Mouse (Mus musculus) hindbrain, embryonic 16.5 days (tissue): ENCODE data around the gene Tpsg1. TPM values are rescaled to one million over a fixed set of nuclear protein-coding genes. Genes with fewer than 3 reads are reported as not detected.

Source experiments
- ATAC-seq: fragments of 200-750 bp; cut with Nextera tagmentation; 2 replicates; pipeline ENCODE4 v1.8.0; 2017; ENCODE audit warnings: moderate TSS enrichment, moderate library complexity
- H3K27ac ChIP-seq: fragments of 300-500 bp; sonication (generic); 2 replicates; pipeline ENCODE4 v1.5.1; 2014; ENCODE audit warnings: low read depth, mild to moderate bottlenecking, control low read depth, low read length, moderate library complexity
- H3K27me3 ChIP-seq: fragments of 300-500 bp; sonication (generic); replicated peaks from 2 replicates; pipeline ENCODE4 v1.6.1; 2014; ENCODE audit warnings: low read length; ENCODE audit not compliant: control insufficient read depth, insufficient read depth
- H3K36me3 ChIP-seq: fragments of 300-500 bp; sonication (generic); 2 replicates; pipeline ENCODE4 v1.6.1; 2014; ENCODE audit warnings: mild to moderate bottlenecking, low read length, moderate library complexity, mixed read lengths; ENCODE audit not compliant: control insufficient read depth, insufficient read depth
- H3K4me1 ChIP-seq: fragments of 300-500 bp; sonication (generic); 2 replicates; pipeline ENCODE4 v1.6.1; 2014; ENCODE audit warnings: low read depth, low read length; ENCODE audit not compliant: control insufficient read depth, insufficient read depth
- H3K4me2 ChIP-seq: fragments of 300-500 bp; sonication (generic); 2 replicates; pipeline ENCODE4 v1.6.1; 2014; ENCODE audit warnings: mild to moderate bottlenecking, low read length, control low read depth, moderate library complexity
- H3K4me3 ChIP-seq: fragments of 300-500 bp; sonication (generic); 2 replicates; pipeline ENCODE4 v1.5.1; 2014; ENCODE audit warnings: mild to moderate bottlenecking, low read length, control low read depth, moderate library complexity
- H3K9ac ChIP-seq: fragments of 300-500 bp; sonication (generic); 2 replicates; pipeline ENCODE4 v1.6.1; 2014; ENCODE audit warnings: low read depth, mild to moderate bottlenecking, control low read depth, low read length, moderate library complexity
- H3K9me3 ChIP-seq: fragments of 300-500 bp; sonication (generic); 2 replicates; pipeline ENCODE4 v1.6.1; 2014; ENCODE audit warnings: mild to moderate bottlenecking, low read length, moderate library complexity; ENCODE audit not compliant: control insufficient read depth
- WGBS: fragments of 180-500 bp; shearing (Covaris S2); extraction: QIAGEN DNeasy Blood & Tissue Kit; methylation state at CpG from one replicate; pipeline ENCODE4 v1.1.7; 2014; 5-methylcytosine and 5-hydroxymethylcytosine counted together
- polyA plus RNA-seq: library from polyadenylated mRNA; unstranded; fragments of >200 nt; fragmentation: Nextera tagmentation; extraction: Ambion mirVana; gene quantifications from 2 replicates; pipeline ENCODE4 v1.2.1, GENCODE M21; 2015

Tpsg1 gene
- polyA plus RNA-seq, 1 experiment from 2014 or later: 0.43 TPM

DNA sequence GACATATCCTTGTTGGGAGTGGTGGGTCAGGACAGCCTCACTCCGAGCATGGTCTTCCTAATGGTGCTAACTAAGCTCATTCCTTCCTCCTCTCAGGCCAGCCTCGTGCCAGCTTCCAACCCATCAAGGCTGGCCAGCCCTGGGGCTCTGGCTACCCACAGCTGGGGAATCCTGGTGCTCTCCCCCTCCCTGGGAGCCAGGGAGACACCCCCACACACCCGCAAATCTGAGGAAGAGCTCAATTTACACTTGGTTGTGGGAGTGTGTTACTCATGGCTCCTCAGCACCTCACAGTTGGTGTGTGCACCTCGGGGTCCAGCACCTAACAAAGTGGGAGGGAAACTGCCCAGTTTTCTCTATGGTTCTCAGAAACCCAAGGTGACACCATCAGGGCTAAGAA is 42.2 kb downstream of the Tpsg1 start:
- no peaks in the 10 kb centered on the region for H3K9me3 ChIP-seq
- no peaks in the 10 kb centered on the region for H3K27me3 ChIP-seq
- no peak overlapping the region for H3K4me3 ChIP-seq
- H3K9ac ChIP-seq: no peak overlapping the region
- H3K4me1 ChIP-seq: peaks cover 52% of the 10 kb centered on the region
- no peaks in the 10 kb centered on the region for H3K36me3 ChIP-seq
- no peak for ATAC-seq
- H3K4me2 ChIP-seq: no peak overlapping the region
- no peak overlapping the region; the same call in 1 of the 2 replicates for H3K27ac ChIP-seq
- WGBS: 59% methylated on average over 4 of the region's 4 CpGs

DNA sequence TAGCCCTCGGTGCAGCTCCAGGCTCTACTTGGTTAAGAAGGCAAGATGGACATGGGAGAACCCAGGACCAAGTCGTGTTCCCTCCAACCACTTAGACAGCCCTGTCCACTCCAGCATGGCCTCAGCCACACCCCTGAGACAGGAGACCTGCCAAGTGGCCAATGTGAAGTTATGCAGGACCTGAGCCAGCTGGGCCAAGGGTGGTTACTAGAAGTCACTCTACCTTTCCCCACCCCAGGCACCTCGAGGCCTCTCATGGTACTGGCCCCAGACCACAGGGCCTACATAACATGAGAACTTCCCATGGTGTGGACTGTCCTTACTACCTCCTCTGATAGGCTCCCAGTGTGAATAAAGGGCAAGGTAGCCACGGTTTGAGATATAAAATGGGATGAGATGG is 45.1 kb downstream of the Tpsg1 start:
- WGBS: 76% methylated on average over 4 of the region's 4 CpGs
- peaks cover 56% of the 10 kb centered on the region for H3K4me1 ChIP-seq
- ATAC-seq: no peak

DNA sequence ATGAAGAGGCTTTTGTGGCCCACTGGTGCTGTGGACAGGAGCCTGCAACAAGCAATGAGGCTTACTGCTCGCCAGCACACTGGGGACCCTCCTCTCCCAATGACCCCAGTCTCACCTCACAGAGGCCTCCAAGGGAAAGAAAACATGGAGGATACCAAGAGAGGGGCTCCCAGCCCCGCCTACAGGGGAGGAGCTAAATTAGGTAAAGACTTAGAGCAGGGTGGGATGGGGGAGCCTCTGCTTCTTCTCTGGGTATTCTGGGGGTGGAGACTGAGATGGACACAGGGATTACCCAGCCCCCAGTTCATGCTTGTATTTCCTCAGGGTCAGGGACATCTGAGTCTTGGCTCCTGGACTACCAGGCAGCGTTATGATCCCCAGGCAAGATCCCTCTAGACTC is 45.8 kb downstream of the Tpsg1 start:
- Histone ChIP-seq H3K36me3 (no peaks in the 10 kb centered on the region), H3K9me3 (no peaks in the 10 kb centered on the region), H3K27ac (peak overlapping the region; percentile 39; the same call in 1 of the 2 replicates), H3K4me3 (no peak overlapping the region), H3K9ac (no peak overlapping the region), H3K4me2 (no peak overlapping the region), H3K4me1 (peaks cover 55% of the 10 kb centered on the region), H3K27me3 (no peaks in the 10 kb centered on the region)
- ATAC-seq: no peak
- WGBS: 30% methylated on average over 3 of the region's 3 CpGs

More for the DNA sequence above, 45.1 kb downstream of the Tpsg1 start:
- Histone ChIP-seq H3K27ac (no peak overlapping the region), H3K36me3 (no peaks in the 10 kb centered on the region), H3K27me3 (no peaks in the 10 kb centered on the region), H3K9me3 (no peaks in the 10 kb centered on the region), H3K9ac (no peak overlapping the region), H3K4me3 (no peak overlapping the region), H3K4me2 (no peak overlapping the region)

DNA sequence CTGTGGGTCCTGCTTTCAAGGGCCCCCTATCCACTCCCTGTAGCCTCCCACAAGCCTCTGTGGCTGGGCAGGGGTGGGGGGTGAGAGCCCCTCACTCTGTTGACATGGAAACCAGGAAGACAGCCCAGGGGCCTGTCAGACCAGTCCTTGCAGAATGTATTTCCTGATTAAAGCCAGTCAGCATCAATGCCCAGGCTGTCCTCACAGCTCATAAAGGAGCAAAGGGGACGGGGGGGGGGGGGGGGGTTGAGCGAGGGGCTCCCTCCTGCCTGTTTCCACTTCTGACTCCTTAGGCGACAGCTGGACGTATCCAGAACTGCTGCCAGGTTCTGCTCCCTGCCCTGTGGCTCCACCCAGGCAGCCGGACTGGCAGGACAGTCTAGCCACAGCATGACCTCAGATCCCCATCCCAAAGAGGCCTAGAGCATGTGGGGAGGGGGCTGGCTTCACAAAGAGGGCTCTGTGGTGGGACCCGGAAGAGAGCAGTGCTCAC is 46.4 kb downstream of the Tpsg1 start:
- Histone ChIP-seq H3K9ac (peak overlapping the region; percentile 27; the same call in 1 of the 2 replicates), H3K4me1 (peaks cover 54% of the 10 kb centered on the region), H3K27ac (peak overlapping the region; percentile 39), H3K4me3 (no peak overlapping the region), H3K4me2 (no peak overlapping the region; the same call in 1 of the 2 replicates), H3K36me3 (no peaks in the 10 kb centered on the region), H3K9me3 (no peaks in the 10 kb centered on the region), H3K27me3 (no peaks in the 10 kb centered on the region)
- peak; percentile 25 for ATAC-seq
- 7% methylated on average over 6 of the region's 6 CpGs for whole genome bisulfite sequencing

DNA sequence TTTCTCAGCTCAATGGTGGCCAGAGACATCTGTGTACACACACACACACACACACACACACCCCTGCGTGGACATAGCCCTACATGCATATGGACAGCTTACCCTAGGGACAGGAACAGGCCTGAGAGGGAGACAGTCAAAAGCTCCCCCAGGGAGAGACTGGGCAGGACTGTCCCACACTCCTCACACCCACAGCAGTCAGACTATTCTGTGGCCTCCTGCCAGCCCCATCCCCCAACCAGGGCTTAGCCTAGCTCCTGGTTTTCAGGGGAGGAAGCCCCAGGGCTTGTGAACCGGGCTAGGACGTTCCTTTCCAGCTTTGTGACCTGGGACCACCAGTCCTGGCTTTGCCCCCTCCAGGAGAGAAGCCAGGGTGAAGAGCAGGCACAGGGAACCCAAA is 47.1 kb downstream of the Tpsg1 start:
- 6% methylated on average over 3 of the region's 3 CpGs for WGBS
- H3K9me3 ChIP-seq: no peaks in the 10 kb centered on the region
- H3K4me3 ChIP-seq: no peak overlapping the region
- no peaks in the 10 kb centered on the region for H3K27me3 ChIP-seq
- H3K9ac ChIP-seq: no peak overlapping the region
- H3K4me1 ChIP-seq: peaks cover 49% of the 10 kb centered on the region
- peak; percentile 3; the same call in 1 of the 2 replicates for ATAC-seq
- no peak overlapping the region for H3K4me2 ChIP-seq
- H3K27ac ChIP-seq: no peak overlapping the region
- no peaks in the 10 kb centered on the region for H3K36me3 ChIP-seq

DNA sequence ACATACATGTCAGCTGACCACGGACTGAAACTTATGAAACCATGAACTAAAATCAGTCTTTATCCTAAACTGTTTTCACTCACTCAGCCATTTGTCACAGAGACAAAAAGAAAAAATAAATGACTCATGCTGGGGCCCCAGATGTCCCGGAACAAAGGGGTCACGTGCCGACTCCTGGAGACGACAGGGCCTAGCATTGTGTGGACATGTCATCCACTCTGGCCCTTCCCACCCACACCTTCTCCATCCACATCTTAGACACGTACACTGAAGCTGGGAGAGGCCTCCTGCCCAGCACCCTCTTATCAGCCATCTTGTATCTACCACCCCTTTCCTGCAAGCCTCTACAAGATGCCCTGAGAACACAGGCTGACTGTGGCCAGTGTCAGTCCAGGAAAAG is 48.9 kb downstream of the Tpsg1 start:
- no peak overlapping the region for H3K4me2 ChIP-seq
- no peaks in the 10 kb centered on the region for H3K27me3 ChIP-seq
- WGBS: 41% methylated on average over 6 of the region's 6 CpGs
- H3K4me3 ChIP-seq: no peak overlapping the region
- H3K27ac ChIP-seq: no peak overlapping the region
- H3K4me1 ChIP-seq: peaks cover 48% of the 10 kb centered on the region
- no peaks in the 10 kb centered on the region for H3K9me3 ChIP-seq
- no peak for ATAC-seq
- no peak overlapping the region for H3K9ac ChIP-seq
- H3K36me3 ChIP-seq: no peaks in the 10 kb centered on the region; the same call in 1 of the 2 replicates

DNA sequence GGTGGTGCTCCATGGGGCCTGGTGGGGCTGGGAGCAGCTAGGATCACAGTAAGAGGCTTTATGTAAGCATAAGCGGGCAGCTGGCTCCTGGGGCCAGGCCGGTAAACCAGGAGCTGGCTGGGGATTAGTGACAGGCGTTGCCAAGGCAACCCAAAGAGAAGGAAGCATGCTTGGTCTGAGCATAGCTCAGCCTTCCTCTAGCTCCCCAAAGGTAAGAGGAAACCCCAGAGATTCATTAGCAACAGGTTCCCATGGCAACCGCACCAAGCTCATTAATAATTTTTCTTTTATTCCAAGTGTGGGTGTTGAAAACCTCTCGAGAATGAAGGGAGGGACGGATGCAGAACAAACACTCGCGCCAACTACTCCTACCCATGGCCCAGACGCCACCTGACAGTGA is 49.9 kb downstream of the Tpsg1 start:
- no peaks in the 10 kb centered on the region for H3K27me3 ChIP-seq
- peaks cover 48% of the 10 kb centered on the region for H3K4me1 ChIP-seq
- H3K9me3 ChIP-seq: no peaks in the 10 kb centered on the region
- peak overlapping the region; percentile 23; the same call in 1 of the 2 replicates for H3K4me2 ChIP-seq
- peak overlapping the region; percentile 55; the same call in 1 of the 2 replicates for H3K27ac ChIP-seq
- 24% methylated on average over 9 of the region's 9 CpGs for WGBS
- no peak overlapping the region for H3K9ac ChIP-seq
- no peak overlapping the region for H3K4me3 ChIP-seq
- peak; percentile 59 for ATAC-seq
- no peaks in the 10 kb centered on the region; the same call in 1 of the 2 replicates for H3K36me3 ChIP-seq

DNA sequence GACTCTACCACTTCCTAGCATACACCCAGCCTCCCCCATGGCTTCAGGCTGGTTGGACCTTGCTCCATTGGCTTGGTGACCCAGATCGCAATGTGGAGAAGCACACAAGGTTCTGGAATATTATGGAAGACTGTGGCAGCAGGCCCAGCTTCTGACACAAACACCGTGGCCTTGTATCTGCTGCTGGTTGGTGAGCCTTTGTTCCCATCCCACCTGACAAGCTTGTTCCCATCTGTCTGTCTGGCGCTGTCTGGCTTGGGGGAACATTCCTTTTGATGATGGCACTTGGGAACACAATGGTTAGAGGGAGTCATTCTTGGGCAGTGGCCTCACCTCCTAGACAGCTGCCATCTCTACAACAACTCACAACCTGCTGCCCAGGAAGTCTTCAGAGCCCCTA is 51.9 kb downstream of the Tpsg1 start:
- 90% methylated on average over 3 of the region's 3 CpGs for WGBS
- no peaks in the 10 kb centered on the region; the same call in 1 of the 2 replicates for H3K36me3 ChIP-seq
- H3K9me3 ChIP-seq: no peaks in the 10 kb centered on the region
- H3K4me1 ChIP-seq: peaks cover 37% of the 10 kb centered on the region
- H3K4me3 ChIP-seq: no peak overlapping the region
- no peak for ATAC-seq
- no peaks in the 10 kb centered on the region for H3K27me3 ChIP-seq
- no peak overlapping the region for H3K9ac ChIP-seq
- H3K4me2 ChIP-seq: no peak overlapping the region
- H3K27ac ChIP-seq: no peak overlapping the region
